10 mouse cellular contexts compared by ENCODE assay signal in genomic region chr14:26671870-26672615, GRCm38 (mm10). TPM values are rescaled to one million over a fixed set of nuclear protein-coding genes. Genes with fewer than 3 reads are reported as not detected.
DNase-seq lines count a peak whose midpoint lies in the region; ATAC-seq and TF ChIP-seq lines count a peak whose summit lies in the region.
"Not testable (repeated sequence)": the region's sequence is repeated elsewhere in the genome, so short reads cannot be mapped to it uniquely, and the experiment has no call there.
"Had no signal": no experiment of that assay in that cellular context is flagged by ENCODE, and none has a peak within 500 bp of the region (broad histone marks: within the 10 kb centered on the region; RNA-seq: fewer than 3 reads in every experiment).

No protein-coding gene starts in this region.

- H3K4me1 ChIP-seq in heart, embryonic 12.5 days (replicated peaks): peaks cover 14% of the 10 kb centered on the region
- not testable (repeated sequence) for H3K4me1 ChIP-seq in intestine, postnatal 0 days (replicated peaks; ENCODE audit: control insufficient read depth, insufficient read depth, low read length)
- peaks cover 64% of the 10 kb centered on the region for H3K4me1 ChIP-seq in liver, embryonic 12.5 days
- peaks cover 20% of the 10 kb centered on the region for H3K4me1 ChIP-seq in liver, embryonic 16.5 days (ENCODE audit: control insufficient read depth, low read depth, low read length)

- ATAC-seq in CD4-positive, CD25-positive, alpha-beta regulatory T cell, adult 4 months: peak; percentile 19
- ATAC-seq in heart, embryonic 12.5 days (ENCODE audit: insufficient number of reproducible peaks, low FRiP score); intestine, postnatal 0 days; liver, embryonic 12.5 days; liver, embryonic 16.5 days (ENCODE audit: low read depth): not testable (repeated sequence)

- not testable (repeated sequence) for H3K4me3 ChIP-seq in heart, embryonic 12.5 days; intestine, postnatal 0 days (ENCODE audit: low read depth, low read length)
- peak overlapping the region; percentile 34 for H3K4me3 ChIP-seq in liver, embryonic 12.5 days
- H3K4me3 ChIP-seq in liver, embryonic 16.5 days (ENCODE audit: low read depth, low read length): peak overlapping the region; percentile 39

- H3K9me3 ChIP-seq in heart, embryonic 12.5 days (replicated peaks); intestine, postnatal 0 days (ENCODE audit: control insufficient read depth); liver, embryonic 12.5 days (replicated peaks); liver, embryonic 16.5 days (replicated peaks; ENCODE audit: control insufficient read depth, low read length): not testable (repeated sequence)

- not testable (repeated sequence) for H3K27ac ChIP-seq in heart, embryonic 12.5 days (ENCODE audit: poor library complexity, severe bottlenecking); intestine, postnatal 0 days (ENCODE audit: low read depth, low read length); liver, embryonic 12.5 days; liver, embryonic 16.5 days (ENCODE audit: low read length)

- not testable (repeated sequence) for H3K9ac ChIP-seq in heart, embryonic 12.5 days; intestine, postnatal 0 days (ENCODE audit: low read depth, low read length); liver, embryonic 16.5 days (ENCODE audit: low read depth, low read length)
- peak overlapping the region; percentile 49; the same call in 1 of the 2 replicates for H3K9ac ChIP-seq in liver, embryonic 12.5 days

- peak; percentile 82 for DNase-seq in 416B (ENCODE audit: low read depth)
- DNase-seq in R1 (ENCODE audit: low read depth, low spot score): peak; percentile 45
- DNase-seq in naive thymus-derived CD4-positive, alpha-beta T cell, adult 2 months (ENCODE audit: low read depth): peak; percentile 42

- not testable (repeated sequence) for TF ChIP-seq CTCF in intestine, postnatal 0 days (IDR thresholded peaks at IDR 0.05; ENCODE audit: low read depth)

- H3K36me3 ChIP-seq in heart, embryonic 12.5 days; intestine, postnatal 0 days (ENCODE audit: control insufficient read depth, insufficient read depth); liver, embryonic 12.5 days; liver, embryonic 16.5 days (ENCODE audit: control insufficient read depth, insufficient read depth): not testable (repeated sequence)

- WGBS in heart, embryonic 12.5 days: 54% methylated on average over 17 of the region's 17 CpGs
- WGBS in intestine, postnatal 0 days: 59% methylated on average over 17 of the region's 17 CpGs
- WGBS in liver, embryonic 12.5 days (ENCODE audit: insufficient replicate concordance): 40% methylated on average over 17 of the region's 17 CpGs
- WGBS in liver, embryonic 16.5 days (ENCODE audit: insufficient replicate concordance): 30% methylated on average over 17 of the region's 17 CpGs

- 0 out of 2 replicates have a peak overlapping the region, but pooled peaks have one; percentile 10 for H3K4me2 ChIP-seq in heart, embryonic 12.5 days
- peak overlapping the region; percentile 32; the same call in 1 of the 2 replicates for H3K4me2 ChIP-seq in intestine, postnatal 0 days (replicated peaks; ENCODE audit: low read depth)
- H3K4me2 ChIP-seq in liver, embryonic 12.5 days: peak overlapping the region; percentile 84
- peak overlapping the region; percentile 44 for H3K4me2 ChIP-seq in liver, embryonic 16.5 days (ENCODE audit: low read depth, low read length)

- H3K27me3 ChIP-seq in heart, embryonic 12.5 days (replicated peaks); intestine, postnatal 0 days (replicated peaks; ENCODE audit: control insufficient read depth, insufficient read depth, low read length); liver, embryonic 12.5 days (replicated peaks); liver, embryonic 16.5 days (ENCODE audit: control insufficient read depth, insufficient read depth, low read depth, low read length): not testable (repeated sequence)

RNA-seq across cellular contexts. Expression of gene Pde12, which starts 2.4 kb away (rescaled TPM):
- 1 to 10 TPM; 3.6 to 4.4 TPM for polyA plus RNA-seq in CD4-positive, CD25-positive, alpha-beta regulatory T cell, adult 4 months (2017; shearing (Covaris generic))
- 9.4 and 10.4 TPM in 2 replicates for polyA plus RNA-seq in heart, embryonic 12.5 days (2016; fragmentation: Nextera tagmentation; extraction: Ambion mirVana)
- 6.9 and 7.6 TPM in 2 replicates for polyA plus RNA-seq in intestine, postnatal 0 days (2015; fragmentation: Nextera tagmentation; extraction: Ambion mirVana)
- 11.1 and 11.3 TPM in 2 replicates for polyA plus RNA-seq in liver, embryonic 12.5 days (2016; fragmentation: Nextera tagmentation; extraction: Ambion mirVana)
- 4.6 TPM in 2 replicates for polyA plus RNA-seq in liver, embryonic 16.5 days (2015; fragmentation: Nextera tagmentation; extraction: Ambion mirVana)

RNA-seq across cellular contexts. Expression of gene Dnah12, which starts 21.0 kb away (rescaled TPM):
- polyA plus RNA-seq in CD4-positive, CD25-positive, alpha-beta regulatory T cell, adult 4 months (2017; shearing (Covaris generic)): under 1 TPM in 1 of 2 experiments, not detected in 1; 0.05 TPM
- polyA plus RNA-seq in heart, embryonic 12.5 days (2016; fragmentation: Nextera tagmentation; extraction: Ambion mirVana): 0.05 TPM in 1 of 2 replicates, not detected in the other
- polyA plus RNA-seq in intestine, postnatal 0 days (2015; fragmentation: Nextera tagmentation; extraction: Ambion mirVana): 0.05 and 0.08 TPM in 2 replicates
- polyA plus RNA-seq in liver, embryonic 12.5 days (2016; fragmentation: Nextera tagmentation; extraction: Ambion mirVana): 0.05 and 0.06 TPM in 2 replicates
- 0.01 and 0.02 TPM in 2 replicates for polyA plus RNA-seq in liver, embryonic 16.5 days (2015; fragmentation: Nextera tagmentation; extraction: Ambion mirVana)
- polyA plus RNA-seq: embryonic facial prominence, embryonic 12.5 days; forebrain, embryonic 12.5 days had no signal

RNA-seq across cellular contexts. Expression of gene Arf4, which starts 34.2 kb away (rescaled TPM):
- polyA plus RNA-seq in CD4-positive, CD25-positive, alpha-beta regulatory T cell, adult 4 months (2017; shearing (Covaris generic)): 100 to 1,000 TPM; 253 to 272 TPM
- polyA plus RNA-seq in heart, embryonic 12.5 days (2016; fragmentation: Nextera tagmentation; extraction: Ambion mirVana): 466 and 469 TPM in 2 replicates
- 640 and 727 TPM in 2 replicates for polyA plus RNA-seq in intestine, postnatal 0 days (2015; fragmentation: Nextera tagmentation; extraction: Ambion mirVana)
- polyA plus RNA-seq in liver, embryonic 12.5 days (2016; fragmentation: Nextera tagmentation; extraction: Ambion mirVana): 203 and 206 TPM in 2 replicates
- polyA plus RNA-seq in liver, embryonic 16.5 days (2015; fragmentation: Nextera tagmentation; extraction: Ambion mirVana): 154 and 161 TPM in 2 replicates

Comparison
In these comparisons a context has a peak if more than half of its experiments do, and no peak if none do; other contexts are left out.
1. H3K4me2 ChIP-seq: peak in every context shown above with its lines; median percentile 84 in liver, embryonic 12.5 days; 44 in liver, embryonic 16.5 days; 32 in intestine, postnatal 0 days; 10 in heart, embryonic 12.5 days.